Mouse (Mus musculus): Measurements from ENCODE around the gene Supt4a. TPM values are rescaled to one million over a fixed set of nuclear protein-coding genes. Genes with fewer than 3 reads are reported as not detected.

The Supt4a gene
- total RNA-seq, 2 experiments from 2014 or later, result 75.2 to 192 TPM

- peak; percentile 75 for ATAC-seq (replicated peaks; ENCODE audit: low FRiP score, low TSS enrichment, poor library complexity, severe bottlenecking)
These were observed 12.1 kb downstream of the Supt4a start for GRCm38 (mm10) chr11:87749192-87750042.

- peak; percentile 44 for ATAC-seq (replicated peaks; ENCODE audit: low FRiP score, low TSS enrichment, poor library complexity, severe bottlenecking)
These were observed 12.7 kb downstream of the Supt4a start for GRCm38 (mm10) chr11:87750043-87750421.

GRCm38 (mm10) chr11:87750521-87750920, 13.2 kb downstream of the Supt4a start:
- no peak for ATAC-seq (replicated peaks; ENCODE audit: low FRiP score, low TSS enrichment, poor library complexity, severe bottlenecking)

DNA sequence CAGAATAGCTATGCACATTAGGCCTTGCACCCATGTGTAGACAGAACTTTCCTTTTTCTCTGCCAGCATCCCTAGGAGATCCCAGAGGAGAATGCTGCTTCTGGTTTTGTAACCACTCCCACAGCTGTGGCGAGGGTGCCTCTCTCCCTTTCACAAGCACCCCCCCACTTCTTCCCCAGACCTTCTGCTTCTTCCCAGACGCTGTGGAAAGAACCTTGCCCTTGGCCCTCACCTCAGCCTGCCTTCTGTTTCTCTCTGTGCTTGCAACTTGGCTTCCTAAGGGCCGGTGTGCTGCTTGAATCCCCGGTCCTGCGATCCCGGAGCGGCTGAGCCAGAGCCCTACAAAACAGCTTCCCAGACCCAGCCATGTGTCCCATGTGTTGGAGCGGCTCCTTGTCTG, 13.7 kb downstream of the Supt4a start:
- no peak for ATAC-seq (replicated peaks; ENCODE audit: low FRiP score, low TSS enrichment, poor library complexity, severe bottlenecking)

- ATAC-seq (replicated peaks; ENCODE audit: low FRiP score, low TSS enrichment, poor library complexity, severe bottlenecking), result no peak
These were observed 14.2 kb downstream of the Supt4a start for GRCm38 (mm10) chr11:87751491-87751966.

DNA sequence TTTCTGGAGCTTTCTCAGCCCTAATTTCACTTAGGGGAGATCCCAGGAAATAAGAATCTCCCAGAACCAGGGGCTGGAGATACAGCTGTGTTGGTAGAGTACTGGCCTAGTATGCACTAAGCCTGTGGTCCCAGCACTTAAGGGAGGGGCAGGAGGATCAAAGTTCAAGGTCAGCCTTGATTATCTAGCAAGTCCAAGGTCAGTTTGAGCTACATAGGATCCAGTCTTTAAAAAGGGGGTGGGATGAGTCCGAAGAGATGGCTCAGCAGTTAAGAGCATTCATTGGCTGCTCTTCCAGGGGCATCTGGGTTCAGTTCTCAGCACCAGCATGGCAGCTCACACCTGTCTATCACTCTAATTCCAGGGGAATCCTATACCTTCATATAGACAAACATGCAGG, 15.0 kb downstream of the Supt4a start:
- ATAC-seq (replicated peaks; ENCODE audit: low FRiP score, low TSS enrichment, poor library complexity, severe bottlenecking), result no peak

DNA sequence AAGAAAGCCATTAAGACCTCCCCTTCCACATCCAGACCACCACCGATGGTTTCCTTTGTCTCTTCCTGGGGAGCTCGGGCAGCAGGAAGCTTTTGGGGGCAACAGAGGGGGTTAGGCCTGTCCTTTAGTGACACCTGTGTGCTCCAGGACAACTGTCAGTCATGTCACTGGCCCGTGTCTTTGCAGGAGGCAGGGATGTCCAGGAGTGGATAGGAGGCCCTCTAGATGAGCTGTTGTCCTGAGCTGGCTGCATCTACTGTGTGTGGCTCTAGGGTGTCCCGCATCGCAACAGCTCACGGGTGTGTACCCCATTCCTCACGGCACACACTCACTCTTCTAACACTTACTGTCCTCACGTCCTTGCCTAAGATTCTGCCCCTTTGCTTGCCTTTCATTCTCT, 15.9 kb downstream of the Supt4a start:
- ATAC-seq (replicated peaks; ENCODE audit: low FRiP score, low TSS enrichment, poor library complexity, severe bottlenecking), result no peak

GRCm38 (mm10) chr11:87753891-87754501, 16.6 kb downstream of the Supt4a start:
- no peak for ATAC-seq (replicated peaks; ENCODE audit: low FRiP score, low TSS enrichment, poor library complexity, severe bottlenecking)

GRCm38 (mm10) chr11:87754603-87755002, 17.3 kb downstream of the Supt4a start:
- no peak for ATAC-seq (replicated peaks; ENCODE audit: low FRiP score, low TSS enrichment, poor library complexity, severe bottlenecking)

DNA sequence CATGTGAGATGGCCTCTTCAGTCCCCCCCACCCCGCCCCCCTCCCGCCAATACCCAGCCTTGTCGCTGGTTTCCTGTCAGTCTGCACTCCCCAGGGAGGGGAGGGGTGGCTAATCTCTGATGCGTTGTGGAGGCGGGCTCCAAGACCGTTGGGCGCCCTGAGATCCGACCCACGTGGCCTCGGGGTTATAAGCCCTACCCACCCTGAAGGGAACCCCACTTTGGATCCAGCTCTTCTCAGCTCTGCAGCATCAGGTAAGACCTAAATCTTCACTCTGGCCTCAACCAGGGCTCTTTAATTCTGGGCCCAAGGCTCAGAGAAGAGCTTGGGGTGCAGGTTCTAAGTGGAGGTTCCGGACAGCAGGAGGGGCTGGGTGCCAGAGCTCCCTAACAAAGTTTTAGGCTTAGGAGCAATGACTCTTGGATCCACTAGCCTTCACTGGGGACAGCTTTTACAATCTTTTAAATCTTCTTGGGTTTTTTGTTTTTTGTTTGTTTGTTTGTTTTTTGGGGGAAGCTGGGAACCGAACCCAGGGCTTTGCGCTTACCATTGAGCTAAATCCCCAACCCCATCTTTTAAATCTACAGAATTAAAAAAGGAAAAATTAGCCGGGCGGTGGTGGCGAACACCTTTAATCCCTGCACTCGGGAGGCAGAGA, 18.1 kb downstream of the Supt4a start:
- peak; percentile 43 for ATAC-seq (replicated peaks; ENCODE audit: low FRiP score, low TSS enrichment, poor library complexity, severe bottlenecking)

DNA sequence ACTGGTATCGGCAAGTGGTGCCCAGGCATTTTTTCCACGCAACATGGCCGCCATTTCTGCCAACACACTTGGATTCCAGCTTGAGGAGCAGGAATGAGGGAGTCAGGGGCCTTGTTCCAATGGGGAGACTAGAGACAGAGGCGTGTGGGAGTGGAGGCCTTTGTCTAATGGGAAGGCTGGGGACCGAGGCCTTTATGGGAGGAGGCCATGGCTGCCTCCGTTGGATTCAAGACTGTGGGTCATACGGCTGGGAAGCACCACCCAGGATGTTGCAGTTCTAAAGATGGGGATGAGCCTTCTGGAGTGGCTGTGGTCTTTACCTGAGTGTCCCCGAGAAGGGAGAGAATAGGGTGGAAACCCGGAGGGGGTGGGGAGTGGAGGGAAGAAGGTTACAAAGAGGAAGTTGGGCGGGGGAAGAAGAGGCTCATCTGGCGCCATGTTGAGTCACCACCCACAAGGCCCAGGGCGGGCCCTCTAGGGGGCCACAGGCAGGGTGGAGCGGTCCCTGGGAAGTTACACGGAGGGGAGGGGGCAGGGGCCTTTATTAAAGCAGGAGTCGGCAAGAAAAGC, 19.0 kb downstream of the Supt4a start:
- ATAC-seq (replicated peaks; ENCODE audit: low FRiP score, low TSS enrichment, poor library complexity, severe bottlenecking), result no peak

GRCm38 (mm10) chr11:87757001-87757954, 19.9 kb downstream of the Supt4a start:
- ATAC-seq (replicated peaks; ENCODE audit: low FRiP score, low TSS enrichment, poor library complexity, severe bottlenecking), result no peak

- peak; percentile 10 for ATAC-seq (replicated peaks; ENCODE audit: low FRiP score, low TSS enrichment, poor library complexity, severe bottlenecking)
These were observed 21.0 kb downstream of the Supt4a start for GRCm38 (mm10) chr11:87758161-87758911.

DNA sequence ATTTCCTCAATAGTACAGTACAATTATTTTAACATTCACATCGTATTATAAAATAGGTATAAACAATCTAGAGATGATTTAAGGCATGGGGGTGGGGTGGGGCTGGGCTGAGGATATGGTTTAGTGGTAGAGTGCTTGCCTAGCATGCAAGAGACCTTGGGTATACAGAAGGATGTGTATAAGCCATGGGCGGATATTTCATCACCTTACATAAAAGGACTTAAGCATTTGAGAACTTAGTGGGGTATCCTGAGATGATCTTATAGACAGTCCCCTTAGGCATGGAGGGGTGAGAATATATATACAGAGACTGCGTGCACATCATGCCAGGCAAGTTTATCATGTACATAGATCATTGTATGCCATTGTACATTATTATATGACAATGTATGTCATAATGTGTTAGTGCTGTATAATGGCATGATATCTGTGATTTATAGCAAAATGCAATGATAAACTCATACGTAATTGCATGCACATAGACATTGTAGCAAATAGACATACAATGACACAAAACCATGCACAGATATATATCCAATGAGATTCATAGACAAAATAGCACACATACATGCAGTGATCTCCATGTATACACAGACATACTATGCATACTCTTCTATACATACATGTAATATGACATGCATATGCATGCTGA, 21.7 kb downstream of the Supt4a start:
- peak; percentile 4 for ATAC-seq (replicated peaks; ENCODE audit: low FRiP score, low TSS enrichment, poor library complexity, severe bottlenecking)

- ATAC-seq (replicated peaks; ENCODE audit: low FRiP score, low TSS enrichment, poor library complexity, severe bottlenecking), result peak; percentile 22
These were observed 22.3 kb downstream of the Supt4a start for GRCm38 (mm10) chr11:87759609-87760005.

DNA sequence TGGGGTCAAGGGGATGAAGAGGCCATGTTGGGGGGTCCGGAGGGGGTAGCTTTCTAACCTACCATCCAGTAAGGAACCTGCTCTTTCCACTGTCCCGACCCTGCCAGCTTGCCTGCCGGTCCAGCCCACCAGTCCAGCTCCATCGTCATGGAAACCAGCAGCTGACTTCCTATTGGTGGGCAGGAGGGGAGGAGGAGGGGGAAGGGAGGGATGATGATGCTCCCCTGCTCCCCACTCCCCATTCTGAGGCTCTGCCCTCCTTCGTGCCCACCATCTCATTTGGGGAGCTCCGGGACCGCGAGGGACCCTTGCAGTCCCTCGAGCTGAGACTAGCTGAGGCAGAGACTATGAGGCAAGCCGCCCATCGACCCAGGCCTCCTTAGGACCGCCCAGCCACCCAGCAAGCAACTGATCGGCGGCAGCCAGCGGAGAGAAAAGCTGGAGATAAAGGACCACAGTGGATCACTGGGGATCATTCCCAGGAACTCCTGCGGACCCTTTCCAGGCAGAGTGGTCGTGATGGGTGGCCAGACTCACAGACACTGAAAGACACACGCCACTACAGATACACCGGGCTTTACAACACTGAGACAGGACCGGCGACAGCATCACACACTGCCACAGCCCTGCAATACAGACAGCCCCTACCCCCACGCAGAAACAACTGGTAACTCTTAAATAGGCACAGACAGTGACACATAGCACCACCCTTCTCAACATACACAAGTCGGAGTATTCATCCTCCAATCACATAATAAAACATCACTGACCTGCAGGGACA, 23.1 kb downstream of the Supt4a start, which contains the start of gene Tspoap1:
TSS of gene Tspoap1 (plus strand) at position 241 of the 781 bp plus-strand sequence.
- ATAC-seq (replicated peaks; ENCODE audit: low FRiP score, low TSS enrichment, poor library complexity, severe bottlenecking), result no peak

- ATAC-seq (replicated peaks; ENCODE audit: low FRiP score, low TSS enrichment, poor library complexity, severe bottlenecking), result no peak
These were observed 23.9 kb downstream of the Supt4a start for GRCm38 (mm10) chr11:87761181-87761721.

Data from megakaryocyte-erythroid progenitor cell, adult 5-6 weeks (primary cell).